Mouse (Mus musculus): ENCODE data around the gene Tcf7. TPM values are rescaled to one million over a fixed set of nuclear protein-coding genes. Genes with fewer than 3 reads are reported as not detected.

Tcf7 gene
- polyA plus RNA-seq, 1 experiment from 2014 or later, result 24.4 TPM

DNA sequence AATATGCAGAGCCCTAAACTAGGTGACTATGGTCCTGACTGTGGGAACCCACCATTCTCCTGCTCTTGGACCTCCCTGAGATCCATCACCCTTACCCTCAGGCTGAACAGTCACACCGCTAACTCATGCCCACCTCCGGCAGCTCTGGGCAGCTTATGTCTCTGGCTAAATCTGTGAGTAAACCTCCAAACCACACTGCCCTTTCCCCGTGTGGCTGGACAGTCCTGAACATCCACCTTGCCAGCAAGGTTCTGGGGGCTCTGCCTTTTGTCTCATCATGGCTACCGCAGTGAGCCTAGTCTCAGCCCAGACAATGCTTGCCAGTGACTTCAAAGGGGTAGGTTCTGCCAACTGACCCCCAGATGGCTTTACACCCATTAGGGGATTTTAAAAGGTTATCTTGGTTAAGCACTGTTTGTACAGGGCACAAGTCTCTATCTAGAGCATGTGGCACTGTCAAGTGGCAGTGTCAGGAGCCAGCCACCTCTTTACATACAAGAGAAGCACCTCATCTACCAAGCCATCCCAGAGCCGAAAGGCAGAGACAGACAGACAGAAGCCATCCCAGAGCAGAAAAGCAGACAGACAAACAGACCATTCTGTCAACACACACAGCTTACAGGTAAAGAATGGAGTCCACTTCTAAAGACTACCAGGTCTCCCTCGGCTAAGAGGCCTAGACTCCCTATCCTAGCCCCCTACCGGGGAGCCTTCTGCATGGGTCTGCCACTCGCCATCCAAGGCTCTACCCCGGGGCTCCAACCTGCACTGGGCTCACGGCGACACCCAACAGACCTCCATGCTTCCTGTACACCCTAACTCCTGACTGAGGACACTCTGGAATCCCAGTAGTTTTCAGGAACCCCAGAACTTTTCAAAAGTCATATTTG, 2.0 kb downstream of the Tcf7 start:
- Histone ChIP-seq H3K4me3 (no peak overlapping the region), H3K9me3 (replicated peaks) (no peaks in the 10 kb centered on the region), H3K27me3 (ENCODE audit: low read depth, poor library complexity, severe bottlenecking) (peaks cover 35% of the 10 kb centered on the region), H3K36me3 (peaks cover 50% of the 10 kb centered on the region), H3K27ac (no peak overlapping the region), H3K4me1 (peaks cover 54% of the 10 kb centered on the region)
- no peak for DNase-seq (ENCODE audit: low spot score)
- 91% methylated on average over 11 of the region's 11 CpGs for WGBS

DNA sequence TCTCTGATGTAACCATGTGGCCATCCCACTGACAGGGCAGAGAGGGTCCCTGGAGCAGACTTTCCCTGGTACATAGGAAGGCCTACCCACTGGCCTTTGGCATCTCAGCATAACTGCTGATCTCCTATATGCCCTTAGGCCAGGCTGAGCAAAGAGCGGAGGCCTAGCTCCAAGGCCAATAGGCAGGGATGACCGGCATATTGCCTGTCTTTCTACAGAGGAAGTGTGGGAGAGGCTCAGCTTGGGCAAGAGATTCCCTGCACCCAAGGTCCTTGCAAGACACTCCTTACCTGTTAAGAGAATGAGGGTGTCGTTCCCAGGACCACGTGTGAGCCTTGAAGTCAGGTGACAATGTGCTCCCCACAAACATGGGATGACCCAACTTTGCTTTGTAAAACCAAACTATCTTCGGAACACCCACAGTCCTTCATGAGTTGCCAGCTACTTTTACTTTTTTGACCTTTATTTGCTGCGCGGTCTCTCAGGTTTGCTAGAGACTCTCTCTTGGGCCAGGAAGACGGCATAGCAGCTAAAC, 3.1 kb downstream of the Tcf7 start:
- no peak overlapping the region for H3K27ac ChIP-seq
- no peaks in the 10 kb centered on the region for H3K9me3 ChIP-seq (replicated peaks)
- H3K4me1 ChIP-seq, result peaks cover 44% of the 10 kb centered on the region
- WGBS, result 94% methylated on average over 8 of the region's 8 CpGs
- peaks cover 60% of the 10 kb centered on the region for H3K36me3 ChIP-seq
- DNase-seq (ENCODE audit: low spot score), result no peak
- H3K4me3 ChIP-seq, result no peak overlapping the region
- peaks cover 23% of the 10 kb centered on the region for H3K27me3 ChIP-seq (ENCODE audit: low read depth, poor library complexity, severe bottlenecking)

DNA sequence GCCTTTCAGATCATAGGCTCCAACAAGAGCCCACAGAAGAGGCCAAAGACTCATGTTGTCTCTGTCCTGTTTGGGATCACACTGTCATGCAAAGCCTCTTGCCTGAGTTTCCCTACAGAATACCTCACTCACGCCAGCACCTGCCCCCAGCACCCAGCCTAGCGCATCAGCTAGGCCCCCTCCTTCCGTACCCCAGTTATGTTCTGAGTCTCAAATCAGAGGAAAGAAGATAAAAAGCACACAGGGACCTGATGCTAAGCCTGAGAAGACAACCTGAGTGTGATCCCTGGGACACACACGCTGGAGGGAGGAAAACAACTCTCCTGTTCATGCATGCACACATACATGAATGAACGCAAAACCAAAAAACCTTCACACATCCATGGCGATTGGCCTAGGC, 3.8 kb downstream of the Tcf7 start:
- Histone ChIP-seq H3K27ac (no peak overlapping the region), H3K4me1 (peaks cover 40% of the 10 kb centered on the region), H3K27me3 (ENCODE audit: low read depth, poor library complexity, severe bottlenecking) (peaks cover 16% of the 10 kb centered on the region), H3K36me3 (peaks cover 67% of the 10 kb centered on the region), H3K4me3 (no peak overlapping the region), H3K9me3 (replicated peaks) (no peaks in the 10 kb centered on the region)
- DNase-seq (ENCODE audit: low spot score), result no peak
- 94% methylated on average over 6 of the region's 6 CpGs for WGBS

DNA sequence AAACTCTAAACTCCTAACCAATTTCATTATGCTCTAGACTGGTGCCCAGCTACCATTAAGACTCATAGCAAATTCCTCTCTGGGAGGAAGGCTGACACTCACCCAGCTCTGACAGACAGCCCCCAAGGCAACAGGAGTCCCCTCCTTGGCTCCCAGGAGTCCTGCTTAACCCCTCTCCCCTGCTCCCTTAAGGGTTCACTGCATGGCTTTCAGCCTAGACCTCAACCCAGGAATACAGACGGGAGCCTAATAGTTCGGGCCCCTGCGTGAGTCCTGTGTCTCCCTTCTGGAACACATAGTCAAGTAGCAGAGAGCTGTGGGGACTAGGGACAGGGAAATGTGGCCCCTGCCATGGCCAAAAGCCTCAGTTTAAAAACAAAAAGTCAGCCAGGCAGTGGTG, 4.7 kb downstream of the Tcf7 start:
- Histone ChIP-seq H3K27ac (no peak overlapping the region), H3K4me1 (peaks cover 39% of the 10 kb centered on the region), H3K9me3 (replicated peaks) (no peaks in the 10 kb centered on the region), H3K27me3 (ENCODE audit: low read depth, poor library complexity, severe bottlenecking) (peaks cover 10% of the 10 kb centered on the region), H3K4me3 (no peak overlapping the region), H3K36me3 (peaks cover 68% of the 10 kb centered on the region)
- DNase-seq (ENCODE audit: low spot score), result no peak
- 97% methylated on average over 3 of the region's 3 CpGs for WGBS

DNA sequence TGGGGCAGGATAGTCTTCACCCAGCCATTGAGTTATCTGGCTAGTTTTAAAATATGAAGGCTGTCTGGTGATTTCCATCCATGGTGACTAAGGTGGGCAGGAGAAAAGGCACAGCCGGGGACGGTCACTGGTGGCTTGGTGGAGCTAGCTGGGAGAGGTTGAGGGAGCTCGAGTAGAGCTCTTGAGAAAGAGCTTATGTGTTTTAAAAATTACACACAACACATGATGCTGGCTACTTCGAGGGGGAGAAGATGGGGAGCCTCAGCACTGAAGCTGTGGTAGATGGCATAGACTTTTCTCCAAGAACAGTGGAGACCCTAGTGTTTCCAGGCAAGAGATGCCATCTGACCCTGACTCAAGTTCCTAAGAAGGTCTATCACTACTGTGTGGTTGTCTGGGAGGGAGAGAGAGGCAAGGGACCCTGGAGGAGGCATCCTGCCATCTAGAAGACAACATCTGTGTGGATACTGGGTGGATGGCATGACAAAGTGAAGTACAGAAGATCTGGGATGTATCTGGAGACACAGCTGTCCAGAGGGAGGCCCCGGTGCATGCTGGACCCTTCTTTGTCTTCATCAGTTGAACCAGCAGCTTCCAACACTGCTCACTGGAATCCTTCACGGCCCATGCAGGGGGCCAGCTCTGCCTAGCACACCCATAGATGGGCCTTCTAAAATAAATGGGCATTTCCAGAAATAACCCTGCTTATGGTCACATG, 5.2 kb downstream of the Tcf7 start:
- DNase-seq (ENCODE audit: low spot score), result no peak
- H3K36me3 ChIP-seq, result peaks cover 68% of the 10 kb centered on the region
- no peaks in the 10 kb centered on the region for H3K9me3 ChIP-seq (replicated peaks)
- H3K4me3 ChIP-seq, result no peak overlapping the region
- H3K27me3 ChIP-seq (ENCODE audit: low read depth, poor library complexity, severe bottlenecking), result peaks cover 10% of the 10 kb centered on the region
- 91% methylated on average over 6 of the region's 6 CpGs for WGBS
- H3K4me1 ChIP-seq, result peaks cover 39% of the 10 kb centered on the region
- H3K27ac ChIP-seq, result no peak overlapping the region

DNA sequence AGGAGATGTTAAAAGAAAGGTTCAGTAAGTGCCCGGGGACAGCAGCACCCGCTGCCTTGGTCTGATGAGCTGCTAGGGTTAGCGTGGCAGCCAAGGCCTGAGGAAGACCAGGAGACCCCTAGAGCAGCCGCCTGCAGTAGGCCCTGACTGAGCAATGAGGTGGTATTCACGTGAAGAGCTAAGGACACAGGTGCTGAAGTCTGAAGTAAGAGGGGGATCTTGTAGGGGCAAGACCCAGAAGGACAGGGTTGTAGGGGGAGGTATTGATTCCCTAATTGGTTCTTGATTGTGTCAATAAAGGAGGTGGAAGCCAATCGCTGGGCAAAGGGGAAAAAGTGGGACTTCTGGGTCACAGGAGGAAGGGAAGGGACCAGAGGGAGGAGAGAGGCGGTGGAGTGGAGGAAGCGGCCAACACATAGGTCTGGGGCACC, 5.8 kb downstream of the Tcf7 start:
- peaks cover 39% of the 10 kb centered on the region for H3K4me1 ChIP-seq
- no peaks in the 10 kb centered on the region for H3K9me3 ChIP-seq (replicated peaks)
- WGBS, result 92% methylated on average over 8 of the region's 8 CpGs
- no peak overlapping the region for H3K27ac ChIP-seq
- peaks cover 68% of the 10 kb centered on the region for H3K36me3 ChIP-seq
- no peak for DNase-seq (ENCODE audit: low spot score)
- no peak overlapping the region for H3K4me3 ChIP-seq
- H3K27me3 ChIP-seq (ENCODE audit: low read depth, poor library complexity, severe bottlenecking), result peaks cover 9% of the 10 kb centered on the region

DNA sequence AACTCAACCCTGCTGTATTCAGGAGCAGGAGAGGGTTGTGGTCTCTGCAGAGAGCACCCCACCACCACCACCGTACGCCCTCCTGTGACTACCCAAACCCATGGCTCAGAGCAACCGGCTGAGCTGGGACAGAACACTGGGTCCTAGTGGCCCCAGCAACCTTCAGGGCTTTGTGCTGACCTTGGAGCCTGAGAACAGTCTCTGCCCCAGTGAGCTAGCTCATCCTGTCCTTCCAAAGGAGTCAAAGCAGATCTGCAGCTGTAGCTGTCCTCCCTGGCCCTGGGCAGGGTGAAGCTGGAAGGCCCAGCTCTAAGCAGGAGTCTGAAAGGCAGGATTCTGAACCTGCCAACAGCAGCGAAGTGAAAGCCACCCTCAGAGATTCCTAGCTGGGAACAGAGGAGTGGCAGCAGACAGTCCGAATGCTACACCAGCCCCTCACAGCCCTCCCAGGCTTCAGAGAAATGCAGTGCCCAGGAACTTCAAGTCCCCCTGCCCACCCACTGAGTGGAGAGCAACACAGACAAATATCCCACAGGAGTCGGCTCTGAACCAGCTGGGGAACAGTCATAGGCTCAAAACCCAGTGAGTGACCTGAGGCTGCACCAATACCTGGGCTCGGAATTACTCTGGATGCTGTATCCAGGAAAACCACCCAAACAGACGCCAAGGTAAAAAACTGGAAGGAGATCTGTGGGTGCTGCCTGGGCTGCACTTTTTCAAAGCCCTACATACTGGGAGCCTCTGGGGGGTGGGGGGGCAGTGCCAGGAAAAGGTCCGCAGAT, 6.8 kb downstream of the Tcf7 start:
- Histone ChIP-seq H3K9me3 (replicated peaks) (no peaks in the 10 kb centered on the region), H3K27me3 (ENCODE audit: low read depth, poor library complexity, severe bottlenecking) (no peaks in the 10 kb centered on the region), H3K27ac (no peak overlapping the region), H3K4me3 (no peak overlapping the region), H3K4me1 (peaks cover 35% of the 10 kb centered on the region), H3K36me3 (peaks cover 62% of the 10 kb centered on the region)
- no peak for DNase-seq (ENCODE audit: low spot score)
- 86% methylated on average over 9 of the region's 9 CpGs for WGBS

DNA sequence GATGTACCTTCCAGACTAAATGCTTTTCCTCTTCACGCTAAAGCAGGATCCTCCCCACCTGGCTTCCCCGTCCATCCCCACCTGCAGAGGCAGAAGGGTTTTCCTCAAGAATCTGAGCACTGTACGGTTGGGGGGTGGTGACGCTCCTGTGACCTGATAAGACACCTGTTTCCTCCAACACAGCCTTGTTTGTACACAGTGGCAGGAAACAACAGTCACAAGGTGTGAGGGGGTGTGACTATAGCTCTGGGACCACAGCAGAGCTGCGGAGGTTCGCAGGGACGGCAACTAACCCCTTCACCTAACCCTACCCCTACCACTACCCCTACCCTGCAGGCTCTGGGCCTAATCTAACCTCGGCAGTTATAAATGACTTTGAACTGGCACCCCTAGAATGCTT, 7.4 kb downstream of the Tcf7 start:
- Histone ChIP-seq H3K4me3 (no peak overlapping the region), H3K4me1 (peaks cover 29% of the 10 kb centered on the region), H3K27ac (no peak overlapping the region), H3K36me3 (peaks cover 61% of the 10 kb centered on the region), H3K27me3 (ENCODE audit: low read depth, poor library complexity, severe bottlenecking) (no peaks in the 10 kb centered on the region), H3K9me3 (replicated peaks) (no peaks in the 10 kb centered on the region)
- 84% methylated on average over 8 of the region's 8 CpGs for WGBS
- no peak for DNase-seq (ENCODE audit: low spot score)

DNA sequence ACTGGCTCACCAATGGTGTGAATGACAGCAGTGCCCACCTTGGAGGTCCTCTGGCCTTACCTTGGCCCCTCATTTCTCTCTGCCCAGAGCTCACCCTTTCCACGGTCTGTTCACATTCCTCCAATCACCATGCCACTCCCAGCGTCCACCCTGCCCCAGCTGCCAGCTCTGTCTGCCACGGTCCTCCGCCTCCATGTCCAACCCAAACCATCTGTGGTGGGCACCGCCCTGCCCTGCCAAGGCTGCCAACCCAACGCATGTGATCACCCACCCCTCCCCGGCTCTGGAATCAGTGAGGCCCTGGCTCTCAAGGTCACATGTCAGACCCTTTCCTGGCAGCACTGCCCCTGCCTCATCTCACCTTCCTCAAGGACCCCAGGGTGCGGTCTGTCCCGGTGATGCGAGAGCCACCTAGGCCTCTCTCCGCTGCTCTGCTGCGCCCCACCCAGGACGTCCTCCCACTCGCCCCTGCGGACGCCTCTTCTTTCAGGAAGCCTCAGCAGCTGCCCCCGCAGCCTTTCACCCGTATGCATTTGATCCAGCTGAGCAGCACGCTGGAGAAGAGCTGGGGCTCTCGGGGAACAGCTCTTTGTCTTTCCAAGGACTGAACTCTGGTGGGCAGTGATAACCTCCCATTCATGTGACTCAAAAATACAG, 8.2 kb downstream of the Tcf7 start:
- DNase-seq (ENCODE audit: low spot score), result no peak
- Histone ChIP-seq H3K4me1 (peaks cover 27% of the 10 kb centered on the region), H3K36me3 (peaks cover 60% of the 10 kb centered on the region), H3K9me3 (replicated peaks) (no peaks in the 10 kb centered on the region), H3K27me3 (ENCODE audit: low read depth, poor library complexity, severe bottlenecking) (no peaks in the 10 kb centered on the region), H3K27ac (0 out of 2 replicates have a peak overlapping the region, but pooled peaks have one; percentile 25), H3K4me3 (no peak overlapping the region)
- 94% methylated on average over 20 of the region's 20 CpGs for WGBS

DNA sequence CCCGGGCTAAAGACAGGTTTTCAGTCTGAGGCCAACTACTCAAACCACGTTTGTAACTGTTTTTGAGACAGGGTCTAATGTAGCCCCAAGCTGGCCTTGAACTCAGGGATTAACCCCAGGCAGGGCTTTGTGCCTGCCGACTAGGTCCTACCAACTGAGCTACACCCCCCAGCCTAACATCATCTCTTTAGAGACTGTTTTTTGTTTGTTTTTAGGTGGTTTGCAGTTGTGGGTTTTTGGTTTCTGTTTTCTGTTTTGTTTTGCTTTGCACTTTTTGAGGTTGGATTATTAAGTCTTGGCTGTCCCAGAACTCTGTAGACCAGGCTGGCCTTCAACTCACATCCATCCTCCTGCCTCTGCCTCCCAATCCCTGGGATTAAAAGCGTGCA, 8.9 kb downstream of the Tcf7 start:
- H3K27me3 ChIP-seq (ENCODE audit: low read depth, poor library complexity, severe bottlenecking), result no peaks in the 10 kb centered on the region
- 77% methylated on average over 4 of the region's 4 CpGs for WGBS

DNA sequence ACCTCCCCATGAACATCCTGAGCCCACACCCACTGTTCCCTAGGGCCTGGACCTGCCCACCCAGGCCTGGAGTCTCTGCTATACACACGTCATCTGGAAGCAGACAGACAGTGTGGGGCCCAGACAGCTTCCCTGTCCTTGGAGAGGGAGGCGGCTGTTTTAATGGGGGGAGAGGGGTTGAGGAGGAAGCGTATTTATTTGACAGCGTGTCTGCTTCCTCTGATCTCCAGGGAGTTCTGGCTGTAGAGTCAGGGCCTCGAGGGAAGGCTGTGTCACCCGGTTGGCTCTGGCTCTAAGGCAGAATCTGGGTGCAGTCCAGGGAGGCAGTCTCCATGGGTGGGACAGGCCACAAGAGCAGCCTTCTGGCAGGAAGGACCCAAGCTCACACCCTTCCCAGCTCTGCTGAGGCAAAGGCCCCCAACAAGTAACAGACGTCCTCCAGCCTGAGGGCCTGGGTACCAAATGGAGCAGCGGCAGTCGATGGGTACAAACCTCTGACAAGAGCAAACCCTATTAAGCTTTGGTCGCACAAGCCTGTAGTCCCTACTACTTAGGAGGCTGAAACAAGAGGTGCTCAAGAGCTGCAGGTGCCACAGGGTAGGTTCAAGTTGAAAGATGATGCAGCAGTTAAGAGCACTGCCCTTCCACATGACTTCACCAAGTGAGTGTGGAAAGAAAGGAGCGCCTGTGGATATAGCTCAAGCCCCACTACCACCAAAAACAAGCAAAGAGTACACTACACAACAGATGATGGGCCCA, 9.5 kb downstream of the Tcf7 start:
- peak overlapping the region; percentile 54 for H3K27ac ChIP-seq
- no peak overlapping the region for H3K4me3 ChIP-seq
- H3K9me3 ChIP-seq (replicated peaks), result no peaks in the 10 kb centered on the region
- DNase-seq (ENCODE audit: low spot score), result no peak
- H3K36me3 ChIP-seq, result peaks cover 59% of the 10 kb centered on the region
- H3K27me3 ChIP-seq (ENCODE audit: low read depth, poor library complexity, severe bottlenecking), result no peaks in the 10 kb centered on the region
- WGBS, result 49% methylated on average over 11 of the region's 11 CpGs
- peaks cover 33% of the 10 kb centered on the region for H3K4me1 ChIP-seq

More for the DNA sequence above, 8.9 kb downstream of the Tcf7 start:
- Histone ChIP-seq H3K4me1 (peaks cover 27% of the 10 kb centered on the region), H3K4me3 (no peak overlapping the region), H3K9me3 (replicated peaks) (no peaks in the 10 kb centered on the region), H3K27ac (no peak overlapping the region), H3K36me3 (peaks cover 60% of the 10 kb centered on the region)
- DNase-seq (ENCODE audit: low spot score), result no peak

Data from limb, embryonic 10.5 days (tissue).